Mouse (Mus musculus): Measurements from ENCODE around the gene Dhdh. TPM values are rescaled to one million over a fixed set of nuclear protein-coding genes. Genes with fewer than 3 reads are reported as not detected.
"Not testable (repeated sequence)": the region's sequence is repeated elsewhere in the genome, so short reads cannot be mapped to it uniquely, and the experiment has no call there.

The Dhdh gene
- polyA plus RNA-seq, 1 experiment from 2014 or later = 3.4 TPM

DNA sequence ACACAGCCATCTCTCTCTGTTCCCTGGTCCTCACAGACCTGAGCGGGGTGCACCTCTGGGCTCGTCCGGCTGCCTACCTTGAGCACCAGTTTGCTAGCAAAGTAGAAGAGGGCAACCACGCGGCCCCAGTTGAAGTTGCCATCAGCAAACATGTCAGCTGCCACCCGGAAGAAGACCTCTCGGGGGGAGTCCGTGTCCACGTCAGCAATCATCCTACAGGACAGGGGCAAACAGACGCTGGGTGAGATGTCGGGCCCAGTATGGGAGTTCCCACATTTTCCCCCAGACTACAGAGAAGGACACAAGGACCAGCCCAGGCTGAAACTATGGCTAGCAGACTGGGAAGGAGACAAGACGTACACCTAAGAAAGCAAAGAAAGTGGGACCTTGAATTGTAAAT is 23.5 kb downstream of the Dhdh start:
- WGBS = 96% methylated on average over 12 of the region's 12 CpGs
- Histone ChIP-seq H3K4me2 (peak overlapping the region; percentile 87), H3K27ac (replicated peaks) (no peak overlapping the region), H3K9ac (0 out of 2 replicates have a peak overlapping the region, but pooled peaks have one; percentile 93), H3K27me3 (no peaks in the 10 kb centered on the region), H3K4me1 (replicated peaks) (peaks cover 51% of the 10 kb centered on the region), H3K36me3 (peaks cover 40% of the 10 kb centered on the region), H3K9me3 (no peaks in the 10 kb centered on the region), H3K4me3 (peak overlapping the region; percentile 94)
- no peak for ATAC-seq (ENCODE audit: low read depth)

DNA sequence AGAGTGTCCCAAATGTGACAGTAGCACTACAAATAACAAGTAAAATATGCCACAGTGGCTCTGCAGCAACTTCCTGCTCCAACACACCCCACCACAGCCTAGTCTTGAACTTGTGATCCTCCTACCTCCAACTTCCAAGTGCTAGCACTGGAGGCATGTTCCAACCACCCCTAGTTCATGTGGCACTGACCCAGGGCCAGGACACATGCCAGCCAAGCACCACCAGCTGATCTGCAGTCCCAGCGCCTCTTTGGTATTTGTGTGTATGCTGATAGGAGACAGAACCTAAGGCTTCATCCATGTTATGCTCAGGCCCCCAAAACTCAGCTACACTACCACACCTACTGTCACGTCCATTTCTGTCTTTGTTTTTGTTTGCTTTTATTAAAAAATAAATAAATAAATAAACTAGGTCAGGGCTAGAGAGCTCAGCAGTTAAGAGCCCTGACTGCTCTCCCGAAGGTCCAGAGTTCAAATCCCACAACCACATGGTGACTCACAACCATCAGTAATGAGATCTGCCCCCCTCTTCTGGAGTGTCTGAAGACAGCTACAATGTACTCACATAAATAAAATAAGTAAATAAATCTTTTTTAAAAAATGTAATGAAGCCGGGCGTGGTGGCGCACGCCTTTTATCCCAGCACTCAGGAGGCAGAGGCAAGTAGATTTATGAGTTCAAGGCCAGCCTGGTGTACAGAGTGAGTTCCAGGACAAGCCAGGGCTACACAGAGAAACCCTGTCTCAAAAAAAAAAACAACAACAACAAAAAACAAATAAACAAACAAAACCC is 24.4 kb downstream of the Dhdh start:
- H3K9me3 ChIP-seq = no peaks in the 10 kb centered on the region
- no peak for ATAC-seq (ENCODE audit: low read depth)
- WGBS = 95% methylated on average over 7 of the region's 7 CpGs
- H3K4me1 ChIP-seq (replicated peaks) = peaks cover 53% of the 10 kb centered on the region
- H3K9ac ChIP-seq = no peak overlapping the region
- H3K27me3 ChIP-seq = no peaks in the 10 kb centered on the region
- peaks cover 40% of the 10 kb centered on the region for H3K36me3 ChIP-seq
- no peak overlapping the region for H3K27ac ChIP-seq (replicated peaks)
- no peak overlapping the region for H3K4me2 ChIP-seq
- H3K4me3 ChIP-seq = no peak overlapping the region

DNA sequence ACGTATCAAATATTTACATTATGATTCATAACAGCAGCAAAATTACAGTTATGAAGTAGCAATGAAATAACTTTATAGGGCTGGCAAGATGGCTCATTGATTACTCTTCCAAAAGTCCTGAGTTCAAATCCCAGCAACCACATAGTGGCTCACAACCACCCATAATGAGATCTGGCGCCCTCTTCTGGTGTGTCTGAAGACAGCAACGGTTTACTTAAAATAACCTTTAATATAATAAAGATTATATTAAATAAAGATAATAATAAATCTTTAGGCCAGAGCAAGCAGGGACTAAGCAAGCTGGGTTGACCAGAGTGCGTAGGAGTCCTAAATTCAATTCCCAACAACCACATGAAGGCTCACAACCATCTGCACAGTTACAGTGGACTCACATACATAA is 25.7 kb downstream of the Dhdh start:
- H3K9ac ChIP-seq; H3K27me3 ChIP-seq; H3K27ac ChIP-seq (replicated peaks); H3K4me3 ChIP-seq; ATAC-seq (ENCODE audit: low read depth); H3K9me3 ChIP-seq; H3K4me2 ChIP-seq: not testable (repeated sequence)
- 85% methylated on average over 4 of the region's 4 CpGs for WGBS
- Histone ChIP-seq H3K4me1 (replicated peaks) (peaks cover 59% of the 10 kb centered on the region), H3K36me3 (peaks cover 45% of the 10 kb centered on the region)

DNA sequence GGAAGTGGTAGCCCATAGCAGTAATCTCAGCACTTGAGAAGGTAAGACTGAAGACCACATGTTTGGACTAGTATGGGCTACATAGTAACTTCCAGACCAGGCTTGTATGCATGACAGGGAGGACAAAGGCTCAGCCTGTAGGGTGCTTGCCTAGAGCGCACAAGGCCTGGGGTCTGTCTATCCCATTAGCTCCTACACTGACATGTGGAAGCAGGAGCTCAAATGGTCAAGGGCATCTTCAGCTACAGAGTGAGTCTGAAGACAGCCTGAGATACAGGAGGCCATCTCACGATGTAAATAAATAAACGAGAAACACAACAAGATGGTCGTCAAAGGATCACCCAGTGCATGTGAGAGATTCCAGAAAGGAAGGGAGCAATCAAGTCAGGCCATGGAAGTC is 26.3 kb downstream of the Dhdh start:
- WGBS = 95% methylated on average over 4 of the region's 4 CpGs
- H3K9ac ChIP-seq = no peak overlapping the region
- peaks cover 62% of the 10 kb centered on the region for H3K4me1 ChIP-seq (replicated peaks)
- H3K27me3 ChIP-seq = no peaks in the 10 kb centered on the region
- H3K27ac ChIP-seq (replicated peaks) = no peak overlapping the region
- ATAC-seq (ENCODE audit: low read depth) = no peak
- H3K9me3 ChIP-seq = no peaks in the 10 kb centered on the region
- H3K4me3 ChIP-seq = no peak overlapping the region
- peaks cover 51% of the 10 kb centered on the region for H3K36me3 ChIP-seq
- H3K4me2 ChIP-seq = no peak overlapping the region

DNA sequence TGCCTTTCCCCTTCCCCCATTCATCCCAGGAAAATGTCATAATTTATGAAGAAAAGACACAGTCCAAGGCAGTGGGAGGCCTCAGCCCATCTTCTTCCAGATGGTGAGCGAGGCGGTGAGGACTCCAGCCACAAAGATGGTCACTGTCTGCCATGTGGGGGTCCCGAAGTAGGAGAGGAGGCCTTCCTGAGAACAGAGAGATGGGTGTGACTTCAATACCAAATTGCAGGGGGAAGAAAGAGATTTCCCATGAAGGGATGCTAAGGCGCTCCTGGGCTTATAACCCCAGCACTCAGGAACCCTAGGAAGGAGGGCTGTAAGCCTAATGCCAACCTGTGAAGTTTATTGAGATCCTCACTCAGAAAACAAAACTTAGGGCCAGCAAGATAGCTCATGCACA is 26.8 kb downstream of the Dhdh start:
- Histone ChIP-seq H3K4me2 (no peak overlapping the region), H3K9me3 (no peaks in the 10 kb centered on the region), H3K9ac (peak overlapping the region; percentile 54), H3K27me3 (no peaks in the 10 kb centered on the region), H3K36me3 (peaks cover 56% of the 10 kb centered on the region), H3K4me1 (replicated peaks) (peaks cover 64% of the 10 kb centered on the region), H3K4me3 (no peak overlapping the region), H3K27ac (replicated peaks) (peak overlapping the region; percentile 54; the same call in 1 of the 2 replicates)
- WGBS = 72% methylated on average over 4 of the region's 4 CpGs
- no peak for ATAC-seq (ENCODE audit: low read depth)

DNA sequence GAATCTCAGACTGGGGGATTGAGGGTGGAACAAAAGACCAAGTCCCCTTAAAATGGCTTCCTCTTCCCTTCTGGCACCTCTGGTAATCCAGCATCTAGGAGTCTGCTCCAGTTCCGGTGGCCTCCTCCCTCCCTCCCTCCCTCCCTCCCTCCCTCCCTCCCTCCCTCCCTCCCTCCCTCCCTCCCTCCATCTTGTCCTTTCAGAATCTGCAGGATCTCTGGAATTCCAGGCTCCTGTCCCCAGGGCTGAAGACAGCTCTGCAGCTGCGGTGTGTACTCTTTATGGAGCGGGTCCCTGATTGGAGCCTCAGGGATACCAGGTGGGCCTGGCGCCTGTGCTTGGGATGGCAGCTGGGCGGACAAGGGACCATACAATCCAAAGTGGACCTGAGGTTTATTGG is 27.3 kb downstream of the Dhdh start:
- WGBS = 26% methylated on average over 5 of the region's 5 CpGs
- peaks cover 66% of the 10 kb centered on the region for H3K4me1 ChIP-seq (replicated peaks)
- peaks cover 61% of the 10 kb centered on the region for H3K36me3 ChIP-seq
- H3K27ac ChIP-seq (replicated peaks) = peak overlapping the region; percentile 97
- no peak for ATAC-seq (ENCODE audit: low read depth)
- H3K4me2 ChIP-seq = no peak overlapping the region
- peak overlapping the region; percentile 66 for H3K9ac ChIP-seq
- no peak overlapping the region for H3K4me3 ChIP-seq
- no peaks in the 10 kb centered on the region for H3K9me3 ChIP-seq
- H3K27me3 ChIP-seq = no peaks in the 10 kb centered on the region

DNA sequence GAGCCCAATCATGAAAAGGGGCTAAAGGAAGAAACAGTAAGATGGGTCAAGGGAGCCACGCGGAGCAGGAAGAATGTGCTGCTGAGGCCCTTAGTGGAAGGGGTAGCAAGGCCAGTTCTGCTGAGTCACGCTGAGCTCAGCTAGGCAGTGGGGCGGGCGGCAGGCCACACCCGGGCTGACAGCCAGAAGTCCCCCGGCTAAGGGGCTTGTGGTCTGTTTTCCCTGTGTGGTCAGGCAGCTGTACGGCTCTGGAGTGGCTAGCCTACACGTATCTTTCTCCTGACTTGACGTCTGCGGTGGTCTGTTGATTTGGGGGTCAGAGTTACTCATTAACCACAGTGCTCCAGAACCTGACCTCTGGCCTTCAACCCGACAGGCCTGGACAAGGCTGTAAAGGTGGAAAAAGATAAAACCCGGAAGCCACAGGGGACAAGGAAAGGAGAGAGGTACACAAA is 27.7 kb downstream of the Dhdh start:
- no peaks in the 10 kb centered on the region for H3K9me3 ChIP-seq
- WGBS = 28% methylated on average over 13 of the region's 13 CpGs
- peak overlapping the region; percentile 66 for H3K9ac ChIP-seq
- H3K4me3 ChIP-seq = peak overlapping the region; percentile 69; the same call in 1 of the 2 replicates
- H3K4me1 ChIP-seq (replicated peaks) = peaks cover 62% of the 10 kb centered on the region
- peak overlapping the region; percentile 97 for H3K27ac ChIP-seq (replicated peaks)
- no peak for ATAC-seq (ENCODE audit: low read depth)
- H3K36me3 ChIP-seq = peaks cover 65% of the 10 kb centered on the region
- peak overlapping the region; percentile 58 for H3K4me2 ChIP-seq
- H3K27me3 ChIP-seq = no peaks in the 10 kb centered on the region

DNA sequence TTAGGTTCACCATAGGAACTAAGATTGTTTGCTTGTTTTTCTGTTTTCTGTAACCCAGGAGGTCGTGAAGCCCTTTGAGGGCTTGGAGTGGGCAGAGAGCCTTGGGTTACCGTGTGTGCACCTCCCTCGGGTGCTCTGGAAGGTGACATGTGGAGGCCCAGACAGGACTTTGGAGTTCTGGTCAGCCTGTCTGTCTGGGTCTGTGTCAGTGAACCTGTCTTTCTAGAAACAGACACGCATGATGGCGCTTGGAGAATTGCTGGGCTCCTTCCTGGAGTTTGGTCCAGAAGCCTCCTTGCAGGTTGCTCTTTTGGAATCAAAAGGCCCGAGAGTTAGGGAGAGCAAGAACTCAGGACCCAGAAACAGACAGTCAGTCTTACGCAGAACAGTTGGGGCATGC is 28.2 kb downstream of the Dhdh start:
- peak overlapping the region; percentile 97 for H3K27ac ChIP-seq (replicated peaks)
- H3K27me3 ChIP-seq = no peaks in the 10 kb centered on the region
- H3K9ac ChIP-seq = peak overlapping the region; percentile 66
- H3K4me2 ChIP-seq = peak overlapping the region; percentile 58
- peak; percentile 2; the same call in 1 of the 2 replicates for ATAC-seq (ENCODE audit: low read depth)
- H3K4me1 ChIP-seq (replicated peaks) = peaks cover 57% of the 10 kb centered on the region
- peaks cover 67% of the 10 kb centered on the region for H3K36me3 ChIP-seq
- H3K4me3 ChIP-seq = peak overlapping the region; percentile 69
- no peaks in the 10 kb centered on the region for H3K9me3 ChIP-seq
- 77% methylated on average over 7 of the region's 7 CpGs for WGBS

DNA sequence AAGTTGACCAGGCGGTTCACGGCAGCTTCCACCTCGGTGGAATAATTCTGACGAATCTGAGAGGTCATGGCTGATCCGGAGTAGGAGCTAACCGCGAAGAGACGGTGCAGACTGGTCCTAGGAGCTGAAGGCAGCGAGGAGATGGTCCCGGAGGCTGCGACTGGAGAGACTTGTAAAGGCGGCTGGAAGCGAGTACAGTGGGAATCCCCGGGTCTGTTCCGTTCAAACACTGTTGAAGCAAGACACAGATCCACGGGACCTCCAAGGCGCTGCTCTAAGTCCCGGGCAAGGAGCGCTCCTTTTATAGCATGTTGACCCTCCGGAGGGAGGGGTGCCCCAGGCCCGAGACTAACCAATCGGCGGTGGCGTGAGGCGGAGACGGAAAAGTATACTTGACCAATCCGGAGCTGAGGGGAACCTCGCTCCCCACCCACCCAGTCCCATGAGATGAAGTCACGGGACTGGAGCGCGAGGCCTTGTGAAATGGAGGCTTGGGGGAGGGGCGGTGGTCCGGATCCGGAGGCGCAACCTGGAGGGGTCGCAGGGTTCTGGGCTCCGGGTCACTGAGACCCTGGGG is 29.0 kb downstream of the Dhdh start, which contains the start of gene Ftl1:
Ftl1 (minus strand) TSS at position 321 of the 577 bp plus-strand sequence.
- peak; percentile 97 for ATAC-seq (ENCODE audit: low read depth)
- peak within 1 kb of the TSS; percentile 97 for H3K27ac ChIP-seq (replicated peaks)
- peak within 1 kb of the TSS; percentile 69 for H3K4me3 ChIP-seq
- H3K27me3 ChIP-seq, H3K9me3 ChIP-seq: not testable (repeated sequence)
- H3K36me3 ChIP-seq = peaks cover 67% of the 10 kb centered on the region
- H3K4me2 ChIP-seq = peak within 1 kb of the TSS; percentile 96
- under 1% methylated on average over 35 of the region's 37 CpGs for WGBS
- H3K9ac ChIP-seq = peak within 1 kb of the TSS; percentile 90
- peaks cover 49% of the 10 kb centered on the region for H3K4me1 ChIP-seq (replicated peaks)

DNA sequence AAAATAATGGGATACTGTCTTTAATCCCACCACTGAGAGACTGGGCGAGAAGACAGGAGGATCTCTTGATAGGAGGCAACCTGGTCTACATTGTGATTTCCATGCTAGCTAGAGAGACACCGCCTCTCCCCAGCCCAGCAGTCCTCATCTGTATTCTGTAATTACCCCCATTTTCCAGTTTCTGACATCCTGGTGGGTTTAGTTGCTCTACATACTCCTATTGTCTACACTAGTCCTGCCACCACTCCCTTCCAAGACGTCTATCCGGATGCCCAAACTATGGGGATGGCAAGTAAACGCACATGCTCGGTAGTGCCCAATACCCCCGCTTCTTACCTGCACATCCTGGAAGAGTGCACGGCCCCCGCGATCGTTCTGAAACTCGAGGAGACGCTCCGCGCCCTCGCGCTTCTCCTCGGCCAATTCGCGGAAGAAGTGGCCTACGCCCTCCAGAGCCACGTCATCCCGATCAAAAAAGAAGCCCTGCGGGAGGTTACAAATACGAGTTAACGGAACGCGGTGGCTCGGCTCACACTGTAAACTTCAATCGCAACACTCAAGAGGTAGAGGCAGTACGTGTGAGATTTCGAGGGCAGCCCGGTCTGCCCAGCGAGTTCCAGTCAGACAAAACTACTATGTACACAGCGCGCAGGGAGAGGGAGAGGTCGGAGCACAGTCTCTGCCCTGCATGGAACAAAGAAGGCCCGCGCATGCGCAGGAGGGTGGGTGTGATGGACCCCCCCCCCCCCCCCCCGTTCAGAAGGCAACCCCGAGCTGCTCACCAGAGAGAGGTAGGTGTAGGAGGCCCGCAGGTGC is 29.6 kb downstream of the Dhdh start:
- peak; percentile 84 for ATAC-seq (ENCODE audit: low read depth)
- Histone ChIP-seq H3K27ac (replicated peaks) (peak overlapping the region; percentile 97), H3K36me3 (peaks cover 67% of the 10 kb centered on the region)

DNA sequence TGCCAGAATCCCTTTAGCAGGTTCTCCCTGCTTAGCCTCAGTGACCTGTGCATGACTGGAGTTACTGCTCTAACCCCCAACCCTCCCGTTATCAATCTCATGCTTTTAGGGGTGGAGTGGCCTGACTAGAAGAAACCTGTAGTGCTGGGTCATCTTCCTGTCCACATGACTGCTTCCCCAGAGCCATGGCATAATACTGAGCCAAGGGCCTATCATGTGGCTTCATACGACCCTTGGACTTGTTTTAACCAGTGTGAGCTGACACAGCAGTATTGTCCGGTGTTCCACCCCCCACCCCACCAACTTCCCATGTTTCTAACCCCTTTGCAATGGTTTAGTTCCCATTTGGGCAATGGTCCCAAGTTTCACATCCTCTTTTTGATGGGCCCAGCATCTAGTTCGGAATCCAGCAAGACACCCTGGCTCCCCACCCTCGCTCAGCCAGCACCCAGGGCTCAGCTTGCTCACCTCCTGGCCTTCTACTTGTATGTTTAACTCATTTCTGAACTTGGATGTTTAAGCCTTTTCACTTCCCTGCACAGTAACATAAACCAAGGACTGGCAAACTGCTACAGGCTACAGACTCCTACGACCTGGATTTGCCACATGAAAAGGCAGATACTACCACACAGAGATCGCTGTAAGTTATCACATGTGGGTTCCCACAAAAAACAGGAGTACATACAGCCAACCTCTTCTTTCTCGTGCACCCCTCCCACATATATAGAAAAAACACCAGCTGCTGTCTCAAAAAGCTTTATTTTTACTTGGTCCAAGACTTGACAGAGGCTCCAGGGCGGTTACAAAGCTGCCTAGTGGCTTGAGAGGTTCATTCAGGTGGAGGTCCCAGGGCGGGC is 31.2 kb downstream of the Dhdh start:
- peak overlapping the region; percentile 69 for H3K4me3 ChIP-seq
- peak overlapping the region; percentile 90 for H3K9ac ChIP-seq
- no peak for ATAC-seq (ENCODE audit: low read depth)
- no peaks in the 10 kb centered on the region for H3K9me3 ChIP-seq
- H3K27me3 ChIP-seq = no peaks in the 10 kb centered on the region
- peak overlapping the region; percentile 97 for H3K27ac ChIP-seq (replicated peaks)
- 74% methylated on average over 10 of the region's 10 CpGs for WGBS
- peaks cover 63% of the 10 kb centered on the region for H3K36me3 ChIP-seq
- peak overlapping the region; percentile 96 for H3K4me2 ChIP-seq
- H3K4me1 ChIP-seq (replicated peaks) = peaks cover 44% of the 10 kb centered on the region

More for the DNA sequence above, 29.6 kb downstream of the Dhdh start:
- Histone ChIP-seq H3K9me3 (no peaks in the 10 kb centered on the region), H3K4me1 (replicated peaks) (peaks cover 46% of the 10 kb centered on the region), H3K4me2 (peak overlapping the region; percentile 96), H3K4me3 (peak overlapping the region; percentile 69), H3K27me3 (no peaks in the 10 kb centered on the region), H3K9ac (peak overlapping the region; percentile 90)
- WGBS = under 1% methylated on average over 43 of the region's 43 CpGs
